Mouse (Mus musculus): ENCODE results near the gene BC048671.

Gene BC048671

GRCm38 (mm10) chr6:90350011-90350410, 49.0 kb downstream of the BC048671 start:
- DNase-seq (ENCODE audit: low spot score in 2 of 2), result no peak

All from urinary bladder, postnatal 4 days (tissue).